Mouse (Mus musculus) activated CD4-positive, CD25-positive, alpha-beta regulatory T cell, adult 4 months (primary cell): Measurements from ENCODE around the gene Notch1. TPM values are rescaled to one million over a fixed set of nuclear protein-coding genes. Genes with fewer than 3 reads are reported as not detected.

Source experiments
- ATAC-seq: one replicate; pipeline ENCODE4 v1.8.0; 2017
- polyA plus RNA-seq, 2 experiments: library from polyadenylated mRNA; unstranded; fragments of 100-300 nt; shearing (Covaris generic); gene quantifications; one replicate each; pipeline ENCODE4 v1.2.1; 2017

Notch1 gene
- 10 to 100 TPM; 22.2 to 28.7 TPM for polyA plus RNA-seq

DNA sequence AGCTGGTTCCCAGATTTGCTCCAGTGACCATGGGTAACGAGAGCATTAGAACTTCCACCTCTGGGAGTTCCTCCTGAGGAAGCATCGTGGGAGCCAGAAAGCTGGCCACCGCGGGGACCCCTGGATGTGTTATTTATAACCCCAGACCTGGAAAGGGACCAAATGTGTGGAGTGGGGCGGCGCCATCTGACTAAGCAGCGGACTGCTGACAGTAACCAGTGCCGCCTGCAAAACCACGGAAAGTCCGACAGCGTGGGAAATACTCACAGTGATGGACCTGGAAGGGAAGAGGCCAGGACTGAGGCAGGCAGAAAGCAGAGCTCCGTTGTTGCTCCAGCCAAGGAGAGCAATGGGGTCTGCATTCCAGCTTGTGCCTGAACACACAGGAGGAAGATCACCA is at the start of gene Notch1:
TSS of gene Notch1 (minus strand) at position 389 of the 400 bp plus-strand sequence.
- no peak for ATAC-seq

DNA sequence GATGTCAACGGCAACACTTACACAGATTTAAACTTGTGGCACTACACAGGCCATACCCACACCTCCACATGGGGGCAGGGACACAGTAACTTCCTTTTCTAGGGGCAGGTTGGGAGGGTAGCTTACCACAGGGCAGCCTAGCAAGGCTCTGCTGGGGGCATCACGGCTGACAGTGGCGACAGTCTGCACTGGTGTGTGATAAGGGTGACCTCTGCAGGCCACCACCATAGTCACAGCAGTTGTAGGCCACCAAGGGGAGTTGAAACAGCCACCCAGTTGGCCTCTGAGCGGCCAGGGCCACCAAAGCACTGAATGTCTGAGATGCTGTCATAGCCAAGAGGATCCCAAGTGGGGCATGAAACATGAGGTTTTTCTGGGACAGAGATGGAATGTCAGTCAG is 49.8 kb upstream of the Notch1 start:
- ATAC-seq = peak; percentile 75

DNA sequence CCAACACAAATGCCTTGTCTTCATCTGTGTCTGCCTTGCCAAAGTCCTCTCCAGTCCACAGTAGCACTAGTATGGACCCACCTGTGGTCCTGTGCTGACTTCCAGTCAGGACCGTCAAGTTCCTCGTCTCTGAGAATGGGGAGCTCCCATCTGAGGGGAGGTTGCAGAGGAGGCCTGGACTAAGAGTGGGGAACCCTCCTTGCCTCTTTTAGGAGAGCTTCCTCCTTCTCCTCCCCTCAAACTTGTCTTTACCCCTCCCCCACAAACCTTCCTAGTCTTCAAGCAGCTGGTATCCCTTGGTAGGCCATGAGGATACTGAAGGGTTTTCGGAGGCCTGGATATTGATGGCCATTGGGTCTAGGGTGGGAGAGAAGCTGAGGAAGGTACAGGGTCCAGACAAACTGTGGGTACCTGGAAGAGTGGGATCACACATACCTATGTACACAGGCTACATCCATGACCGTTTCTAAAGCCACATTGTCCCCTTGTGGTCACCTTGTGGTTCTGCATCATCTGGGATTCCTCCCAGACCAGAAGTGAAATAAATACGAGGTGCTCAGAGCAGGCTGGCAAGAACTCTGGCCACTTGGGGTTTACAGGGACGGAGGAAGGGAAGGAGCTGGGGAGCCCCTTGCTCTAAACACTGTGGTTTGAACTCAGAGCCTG is 45.0 kb upstream of the Notch1 start:
- no peak for ATAC-seq

DNA sequence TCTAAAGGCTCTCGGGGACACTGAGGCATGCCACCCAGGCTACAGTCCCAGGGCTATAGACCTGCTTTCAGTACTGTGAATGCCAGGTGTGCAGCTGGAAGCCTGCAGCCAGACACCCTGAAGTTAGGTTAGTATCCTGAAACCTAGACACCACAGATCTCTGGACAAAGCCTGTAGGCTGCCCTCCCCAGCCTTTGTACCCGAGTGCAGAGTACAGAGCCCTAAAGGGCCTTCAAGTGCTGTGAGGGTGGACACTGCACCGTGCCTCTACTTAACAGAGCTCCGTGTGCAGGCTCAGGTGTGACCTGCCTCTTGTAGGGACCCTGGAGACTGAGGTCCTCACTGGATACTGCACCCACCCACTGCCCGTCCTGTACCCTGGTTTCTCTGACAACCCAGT is 44.0 kb upstream of the Notch1 start:
- ATAC-seq = no peak

DNA sequence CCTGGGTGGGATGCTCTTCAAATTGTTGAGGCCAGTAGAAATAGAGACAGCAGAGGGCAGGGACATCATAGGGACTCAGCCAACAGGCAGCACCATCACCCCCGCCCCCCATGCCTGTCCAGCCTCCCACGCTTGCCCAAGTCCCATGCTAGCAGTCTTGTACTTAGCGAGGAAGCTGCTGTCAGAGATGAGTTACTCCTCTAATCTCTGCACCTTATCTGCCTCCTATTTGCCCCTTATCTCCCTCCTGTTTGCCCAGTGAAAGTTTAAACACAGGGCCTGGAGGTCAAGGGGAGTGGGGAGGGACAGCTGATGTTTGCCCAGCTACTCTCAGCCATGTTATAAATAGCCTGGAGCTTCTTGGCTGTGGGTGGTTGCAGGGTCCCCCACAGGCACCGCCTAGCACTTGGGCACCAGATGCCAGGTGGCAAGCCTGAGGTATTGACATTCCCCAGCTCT is 40.1 kb upstream of the Notch1 start:
- ATAC-seq = no peak

DNA sequence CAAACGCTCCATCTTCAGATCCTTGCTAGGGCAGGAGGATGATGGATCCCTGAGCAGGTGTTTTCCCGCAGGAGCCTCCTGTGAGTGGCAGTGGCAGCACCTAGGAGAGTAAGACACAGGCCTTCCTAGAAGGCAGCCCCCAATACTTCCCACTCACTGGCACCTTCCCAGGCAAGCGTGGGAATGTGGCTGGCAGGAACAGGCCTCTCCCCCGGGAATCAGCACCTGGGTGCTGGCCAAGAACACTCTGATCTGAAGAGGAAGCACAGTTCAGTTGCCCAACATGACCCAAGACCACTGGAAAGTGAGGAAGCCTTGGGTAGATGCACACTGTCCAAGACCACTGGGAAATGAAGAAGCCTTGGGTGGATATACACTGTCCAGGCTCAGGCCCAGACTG is 38.6 kb upstream of the Notch1 start:
- no peak for ATAC-seq

DNA sequence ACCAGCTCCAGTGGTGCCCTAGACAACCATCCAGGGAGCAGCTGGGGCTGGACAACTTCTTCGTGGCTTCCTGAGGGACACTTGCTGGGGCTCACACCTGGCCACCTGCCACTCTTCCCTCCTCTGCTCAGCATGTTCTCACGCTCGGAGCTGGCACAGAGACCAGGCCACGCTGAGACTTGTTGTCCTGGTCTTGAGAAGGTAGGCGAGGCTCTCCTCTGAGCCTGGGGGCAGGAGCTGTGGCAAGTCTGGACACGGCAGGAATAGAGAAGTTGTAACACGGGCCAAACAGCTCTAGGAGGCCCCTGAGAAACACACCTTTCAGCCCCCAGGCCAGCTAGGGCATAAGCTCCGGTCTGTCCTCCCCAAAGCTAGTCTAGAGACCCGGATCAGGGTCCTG is 37.4 kb upstream of the Notch1 start:
- no peak for ATAC-seq

DNA sequence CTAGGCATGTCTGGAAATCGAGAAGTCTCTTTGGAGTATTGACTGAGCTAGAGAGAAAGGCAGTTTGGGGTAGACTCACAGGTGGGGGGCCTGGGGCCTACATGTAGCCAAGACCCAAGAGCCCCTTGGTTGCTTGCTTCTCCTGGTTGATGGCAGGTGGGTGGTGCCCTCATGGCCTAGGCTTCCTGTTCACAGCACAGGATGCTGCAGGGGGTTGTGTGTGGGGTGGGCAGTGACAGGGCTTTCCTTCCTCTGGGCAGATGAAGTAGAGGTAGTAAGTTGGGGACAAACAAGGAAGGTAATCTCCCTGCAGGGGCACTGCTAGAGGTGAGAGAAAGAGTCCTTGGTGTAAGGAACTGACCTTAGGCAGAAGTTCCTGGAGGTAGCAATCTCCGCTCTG is 35.6 kb upstream of the Notch1 start:
- no peak for ATAC-seq

DNA sequence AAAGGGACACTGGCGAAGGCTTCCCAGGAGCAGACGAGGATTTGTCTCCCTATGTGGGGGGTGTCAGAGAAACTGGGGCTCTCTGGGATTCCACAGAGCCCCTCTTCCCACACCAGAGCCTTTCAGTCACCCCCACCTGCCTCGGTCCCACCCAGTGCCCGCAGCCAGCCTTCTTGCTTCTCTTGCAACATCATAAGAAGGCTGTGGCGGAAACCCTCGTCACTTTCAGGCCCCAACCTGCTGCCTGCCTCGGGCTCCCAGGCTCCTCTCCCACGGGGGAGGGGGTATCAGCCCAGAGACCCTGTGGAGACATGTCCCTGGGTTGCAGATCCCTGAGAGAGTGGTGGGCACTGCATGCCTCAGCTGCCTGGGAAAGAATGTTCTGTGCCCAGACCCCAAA is 35.0 kb upstream of the Notch1 start:
- ATAC-seq = no peak

DNA sequence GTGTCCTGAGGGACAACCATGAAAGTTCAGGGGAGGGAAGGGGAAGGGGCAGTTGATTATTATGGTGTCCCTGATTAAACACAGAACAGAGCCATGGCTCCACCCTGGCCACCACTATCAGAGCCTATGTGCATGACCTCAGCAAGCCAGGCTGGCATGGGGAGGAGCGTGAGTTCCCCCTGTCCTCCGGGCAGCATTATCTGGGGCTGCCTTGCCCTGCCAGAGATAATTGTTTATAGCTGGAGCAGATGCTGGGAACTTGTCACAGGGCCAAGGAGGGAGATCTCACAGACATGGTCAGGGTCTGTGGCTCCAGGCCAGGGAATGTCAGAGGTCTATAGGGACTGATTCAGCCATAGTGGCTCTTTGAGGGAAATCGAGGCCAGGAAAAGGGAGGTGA is 34.3 kb upstream of the Notch1 start:
- ATAC-seq = no peak

DNA sequence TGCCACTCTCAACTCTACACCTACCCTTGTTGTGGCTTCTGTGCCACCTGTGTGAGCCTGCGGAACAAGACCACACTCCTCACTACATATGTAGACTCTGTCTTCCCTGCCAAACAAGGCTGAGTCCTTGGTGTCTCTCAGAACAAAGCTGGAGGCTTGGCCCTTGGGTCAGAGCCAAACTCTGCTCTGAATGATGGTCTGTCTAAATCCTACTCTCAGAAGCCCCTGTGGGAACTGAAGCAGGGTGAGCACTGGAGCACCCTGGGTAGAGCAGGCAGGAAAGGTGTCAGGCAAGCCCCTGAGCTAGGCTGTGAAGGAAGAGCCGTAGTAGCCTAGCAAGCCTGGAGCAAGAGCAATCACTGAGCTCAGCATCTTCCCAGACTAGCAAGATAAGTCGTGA is 33.7 kb upstream of the Notch1 start:
- no peak for ATAC-seq

DNA sequence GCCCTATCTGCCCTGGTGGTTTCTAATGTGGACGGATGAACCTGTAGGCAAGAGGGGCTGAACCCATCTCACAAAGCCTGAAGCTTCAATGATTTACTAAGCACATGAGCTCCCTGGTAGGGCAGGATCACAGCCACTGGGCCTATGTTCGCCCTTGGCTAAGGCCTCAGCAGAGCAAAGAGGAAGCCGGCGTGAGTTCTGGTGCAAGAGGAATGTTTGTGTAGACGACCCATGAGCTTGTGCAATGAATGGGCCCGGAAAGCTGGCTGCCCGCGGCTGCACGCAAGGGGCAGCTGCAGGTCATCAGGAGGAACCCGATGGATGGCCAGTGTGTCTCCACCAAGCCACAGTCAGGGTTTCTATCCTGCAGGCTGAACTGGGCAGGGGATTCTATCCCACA is 33.3 kb upstream of the Notch1 start:
- ATAC-seq = no peak

DNA sequence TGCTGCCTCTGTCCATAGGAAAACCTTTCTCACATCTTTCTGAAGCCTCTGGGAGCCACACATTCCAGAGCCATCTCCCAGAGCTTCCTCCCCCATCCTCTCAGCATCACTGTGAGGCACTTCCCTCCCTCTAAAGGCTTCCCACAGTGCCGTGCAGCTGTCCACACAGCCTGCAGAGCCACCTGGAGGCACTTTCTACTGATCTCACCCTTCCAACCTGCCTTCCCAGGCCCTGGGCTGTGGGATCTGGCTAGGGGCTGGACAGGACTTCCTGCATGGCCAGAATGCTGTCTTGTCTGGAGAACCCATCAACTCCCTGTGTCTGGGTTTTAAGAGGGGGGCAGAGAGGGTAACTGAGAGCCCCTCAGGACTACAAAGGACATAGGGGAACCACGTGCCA is 31.0 kb upstream of the Notch1 start:
- ATAC-seq = no peak

DNA sequence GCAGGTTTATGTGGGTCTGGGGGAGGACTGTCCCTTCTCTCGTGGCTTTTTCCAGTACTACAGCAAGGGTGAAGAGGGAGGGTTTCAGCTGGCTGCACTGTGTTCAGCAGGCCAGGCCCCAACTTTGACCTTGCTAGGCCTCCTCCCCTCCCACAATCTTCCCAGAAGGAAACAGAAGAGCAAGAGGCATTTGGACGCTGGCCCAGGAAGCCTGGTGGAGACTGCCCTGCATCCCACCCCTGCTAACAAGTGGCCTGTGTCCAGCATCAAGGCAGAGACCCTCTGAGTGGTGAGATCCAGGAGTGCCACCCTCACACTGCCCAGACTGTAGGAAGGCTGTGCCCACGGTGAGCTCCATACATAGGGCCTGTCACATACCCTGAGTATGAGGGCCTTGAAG is 27.8 kb upstream of the Notch1 start:
- no peak for ATAC-seq

DNA sequence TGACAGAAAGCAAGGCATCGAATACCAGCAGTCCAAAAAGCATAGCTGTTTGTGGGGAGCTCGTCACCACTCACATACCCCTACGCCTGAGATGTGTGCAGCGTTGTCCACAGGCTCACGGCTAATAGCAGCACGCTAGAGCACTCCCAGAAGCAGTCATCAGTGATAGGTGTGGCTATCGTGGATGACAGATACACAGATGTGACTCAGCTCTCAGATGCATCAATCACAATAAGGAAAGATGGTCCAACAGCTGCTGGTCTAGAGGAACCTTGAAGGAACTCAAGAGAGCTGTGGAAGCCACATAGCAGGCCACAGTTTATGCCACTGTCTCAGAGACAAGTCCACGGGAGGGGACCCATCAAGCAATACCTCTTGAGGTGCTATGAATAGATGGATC is 27.3 kb upstream of the Notch1 start:
- ATAC-seq = no peak

DNA sequence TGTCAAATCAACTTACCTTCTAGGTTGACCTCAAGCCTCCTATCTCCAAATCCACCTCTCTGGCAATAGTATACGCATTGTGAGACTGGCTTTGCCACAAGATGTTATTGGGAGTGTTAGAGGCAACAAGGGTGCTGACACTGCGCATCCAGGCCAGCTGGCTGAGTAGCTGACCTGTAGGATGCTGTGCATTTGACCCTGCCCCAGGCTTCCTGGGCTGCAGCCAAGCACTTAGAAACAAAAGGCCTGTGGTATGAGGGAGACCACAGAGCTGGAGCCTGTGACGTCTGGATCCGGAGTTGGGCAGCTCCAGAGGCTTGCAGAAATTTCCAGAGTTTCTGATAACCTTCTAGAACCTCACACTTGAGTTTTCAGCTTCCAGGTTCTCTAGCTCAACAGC is 26.7 kb upstream of the Notch1 start:
- ATAC-seq = no peak

DNA sequence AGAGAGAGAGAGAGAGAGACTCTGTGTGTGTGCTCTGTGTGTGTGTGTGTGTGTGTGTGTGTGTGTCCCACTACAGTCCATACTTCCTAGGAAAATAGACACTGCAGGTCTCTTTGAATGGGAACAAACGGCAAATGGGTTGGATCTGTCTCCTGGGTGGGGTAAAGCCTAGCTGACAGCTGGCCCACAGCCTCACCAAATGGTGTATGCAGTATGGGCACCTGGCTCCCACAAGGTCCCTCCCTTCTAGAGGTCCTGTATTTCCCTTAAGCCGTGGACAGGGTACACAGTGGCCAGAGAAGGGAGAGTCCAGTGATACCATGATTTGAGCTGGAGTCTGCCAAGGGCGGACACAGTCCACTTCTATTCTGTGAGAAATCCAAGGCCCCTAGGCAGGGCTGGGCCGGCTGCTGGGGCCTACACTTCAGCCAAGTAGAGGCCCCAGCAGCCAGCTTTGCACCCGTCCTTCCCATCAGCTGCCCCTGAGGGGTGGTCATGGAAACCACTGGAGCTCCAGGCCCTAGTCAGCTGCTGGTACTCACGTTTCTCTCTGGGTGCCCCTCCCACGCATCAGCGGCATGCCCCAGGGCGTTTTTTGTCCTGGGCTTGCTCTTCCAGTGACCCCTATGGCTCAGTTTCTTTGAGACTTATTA is 24.9 kb upstream of the Notch1 start:
- no peak for ATAC-seq

DNA sequence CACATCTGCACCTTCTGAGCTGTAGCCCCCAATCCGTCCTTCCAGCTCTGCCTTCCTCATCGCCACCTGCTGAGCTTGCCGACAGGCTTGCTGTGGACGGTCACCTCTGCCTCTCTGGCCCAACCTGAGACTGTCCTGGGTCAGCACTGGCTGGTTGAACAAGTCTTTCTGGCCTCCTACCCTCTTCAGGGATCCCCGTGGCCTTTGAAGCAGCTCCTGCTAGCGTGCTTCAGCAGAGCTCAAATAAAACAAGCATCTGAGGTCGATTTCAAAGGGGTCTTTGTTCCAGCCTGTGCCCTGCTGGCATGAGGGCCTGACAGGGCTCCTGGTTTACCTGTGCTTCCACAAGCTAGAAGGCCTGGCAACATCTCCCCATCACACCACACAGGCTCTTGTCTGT is 24.3 kb upstream of the Notch1 start:
- ATAC-seq = no peak

DNA sequence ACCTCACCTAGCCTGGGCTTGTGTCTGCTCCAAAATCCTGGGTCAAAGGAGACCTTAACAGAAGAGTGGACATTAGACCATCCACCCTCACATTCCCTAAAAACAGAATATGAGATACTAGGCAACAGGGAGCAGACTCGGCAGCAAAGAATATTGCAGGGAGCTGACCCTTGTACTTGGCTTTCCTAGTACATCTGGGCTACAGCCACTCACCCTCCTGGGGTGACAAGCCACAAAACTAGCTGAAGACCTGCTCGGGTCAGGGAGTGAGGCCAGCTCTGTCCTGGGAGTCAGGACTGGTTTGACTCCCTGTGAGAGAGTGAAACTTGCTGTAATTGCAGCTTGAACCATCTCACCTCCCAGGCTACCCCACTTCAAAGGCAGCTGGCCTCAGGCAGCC is 23.1 kb upstream of the Notch1 start:
- ATAC-seq = no peak

DNA sequence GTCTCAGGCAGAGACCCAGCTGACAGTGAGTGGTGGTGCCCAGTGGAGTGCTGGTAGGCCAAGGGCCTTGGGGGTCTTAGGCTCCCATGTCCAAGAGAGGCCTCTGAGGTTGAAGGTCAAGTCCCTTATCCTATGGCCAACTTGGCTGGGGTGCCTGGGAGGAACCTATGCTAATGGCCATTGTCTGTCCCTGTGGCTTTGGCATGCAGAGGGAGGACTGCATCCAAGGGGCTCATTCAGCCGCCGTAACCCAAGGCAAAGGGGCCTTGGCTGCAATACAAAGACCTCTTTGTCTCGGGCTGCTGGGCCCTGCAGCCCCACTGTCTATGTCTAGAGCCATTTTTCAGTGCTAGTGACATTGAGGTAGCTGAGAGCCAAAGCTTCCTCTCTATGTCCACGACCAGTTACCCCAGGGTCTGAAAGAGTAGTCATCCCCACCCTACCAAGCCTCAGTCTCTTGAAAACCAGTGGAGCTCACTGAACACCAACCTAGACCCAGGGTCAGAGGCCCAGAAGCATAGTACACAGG is 19.1 kb upstream of the Notch1 start:
- no peak for ATAC-seq

DNA sequence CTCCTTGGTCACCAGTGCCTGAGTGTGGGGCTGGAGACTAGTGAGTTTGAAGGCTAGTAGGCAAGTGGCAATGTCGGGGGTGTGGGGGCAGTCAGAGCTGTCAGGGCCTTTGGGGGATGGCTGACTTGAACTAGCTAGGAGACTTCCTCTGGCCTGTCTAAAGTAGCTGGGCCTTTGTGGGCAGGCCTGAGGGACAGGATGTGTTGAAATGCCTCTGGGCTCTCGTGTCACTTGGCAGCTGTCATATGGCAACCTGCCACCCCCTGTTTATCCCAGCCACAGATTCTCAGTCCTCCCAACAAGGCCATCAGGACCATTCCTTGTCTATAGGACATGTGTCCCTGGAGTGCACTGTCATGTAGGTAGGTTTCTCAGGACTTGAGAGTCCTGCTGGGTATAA is 18.2 kb upstream of the Notch1 start:
- ATAC-seq = no peak

DNA sequence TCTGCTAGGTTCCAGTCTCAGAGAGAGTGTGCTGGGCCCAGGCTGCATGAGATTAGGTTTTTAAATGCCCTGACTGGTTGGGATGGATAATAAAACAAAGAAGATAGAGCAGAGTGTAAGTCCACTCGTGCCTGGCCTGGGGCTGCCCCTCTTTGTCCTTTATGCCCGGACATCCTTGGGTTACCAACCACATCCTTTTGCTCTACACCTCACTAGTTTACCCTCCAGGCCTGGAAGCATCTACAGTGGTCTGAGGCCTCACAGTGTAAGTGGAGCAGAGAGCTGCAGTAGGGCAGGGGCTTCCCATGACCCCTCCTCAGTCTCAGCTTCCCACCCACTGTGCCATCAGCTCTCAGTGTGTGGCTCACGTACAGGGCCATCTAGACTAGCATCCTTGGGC is 17.7 kb upstream of the Notch1 start:
- no peak for ATAC-seq

DNA sequence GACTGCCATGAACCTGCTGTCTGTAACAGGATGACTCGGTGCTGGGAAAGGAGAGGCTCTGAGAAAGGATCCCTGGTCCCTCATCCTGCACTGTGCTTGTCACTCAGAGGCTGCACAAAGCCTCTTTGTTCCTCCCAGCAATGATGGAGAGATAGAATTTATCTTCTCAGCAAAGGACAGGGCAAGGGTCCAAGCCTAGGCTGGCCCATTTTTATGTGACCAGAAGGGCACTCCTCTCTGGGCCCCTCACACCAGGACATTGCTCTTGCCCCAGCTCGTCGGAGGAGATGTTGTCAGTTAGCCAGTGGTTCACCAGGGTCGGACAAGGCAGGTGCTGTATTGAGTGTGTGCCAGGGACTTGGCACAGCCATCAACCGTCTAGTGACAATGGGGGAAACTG is 16.8 kb upstream of the Notch1 start:
- no peak for ATAC-seq

DNA sequence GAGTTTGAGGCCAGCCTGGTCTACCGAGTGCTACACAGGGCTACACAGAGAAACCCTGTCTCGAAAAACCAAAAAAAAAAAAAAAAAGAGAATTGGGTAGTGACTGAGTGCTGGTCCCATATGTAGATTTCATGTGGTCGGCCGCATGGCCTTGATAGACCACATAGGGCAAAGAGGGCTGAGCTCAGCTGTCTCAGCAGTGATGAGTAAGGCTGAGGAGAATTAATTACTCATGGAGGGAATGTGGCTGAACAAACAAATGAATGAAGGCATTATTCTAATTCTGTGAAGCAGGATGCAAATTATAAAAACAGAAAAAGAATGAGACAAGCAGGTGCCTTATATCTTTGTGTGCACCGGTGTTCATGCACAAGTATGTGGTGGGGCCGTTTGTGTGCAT is 15.4 kb upstream of the Notch1 start:
- ATAC-seq = no peak

DNA sequence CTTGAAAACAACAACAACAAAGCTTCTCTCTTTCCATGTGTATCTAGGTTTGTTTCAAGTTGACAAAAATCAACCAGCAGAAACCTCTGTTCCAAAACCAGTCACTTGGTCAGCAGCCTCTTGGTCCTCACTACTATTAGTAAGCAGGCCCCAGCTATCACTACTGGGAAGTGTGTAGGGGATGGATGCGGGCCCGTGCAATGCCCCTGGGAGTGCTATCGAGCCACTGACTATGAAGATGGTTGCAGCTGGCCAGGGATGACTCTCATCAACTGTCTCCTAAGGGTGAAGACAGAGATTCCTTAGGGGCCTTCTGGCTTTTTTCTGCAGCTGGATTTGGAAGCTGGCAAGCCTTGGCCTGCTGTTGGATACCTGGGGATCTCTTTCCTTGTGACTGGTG is 13.4 kb upstream of the Notch1 start:
- no peak for ATAC-seq
